Mouse (Mus musculus) gastrocnemius, adult 2 months (tissue): Measurements from ENCODE around the gene Zscan18. TPM values are rescaled to one million over a fixed set of nuclear protein-coding genes. Genes with fewer than 3 reads are reported as not detected.

Source experiments
- DNase-seq: peaks from one replicate; pipeline ENCODE4 v3.0.0; 2022
- H3K27ac ChIP-seq: fragments of 200-600 bp; 2 replicates; pipeline ENCODE4 v1.8.1; 2022; ENCODE audit warnings: mild to moderate bottlenecking
- H3K4me3 ChIP-seq: fragments of 200-600 bp; 2 replicates; pipeline ENCODE4 v1.8.1; 2022; ENCODE audit warnings: mild to moderate bottlenecking, moderate library complexity
- CTCF ChIP-seq: fragments of 200-600 bp; IDR thresholded peaks from 2 replicates; pipeline ENCODE4 v1.8.1; 2022; ENCODE audit warnings: antibody characterized with exemption, mild to moderate bottlenecking, moderate library complexity
- intact Hi-C: fragments of 180-260 bp; cut with DNase I; formaldehyde crosslinking; loops from one replicate; pipeline ENCODE4 v1.15.1; 2025
- total RNA-seq, 2 experiments: library from RNA; stranded (reverse); gene quantifications; 2 replicates each; pipeline ENCODE4 v1.2.3; 2021

The Zscan18 gene
- total RNA-seq, 2 experiments from 2014 or later, result 0.53 to 0.61 TPM

- DNase-seq, result no peak
- TF ChIP-seq CTCF, result no peak
Observed at GRCm38 (mm10) chr7:12787333-12787732, 16.1 kb downstream of the Zscan18 start.

GRCm38 (mm10) chr7:12780151-12780830, 23.1 kb downstream of the Zscan18 start:
- intact Hi-C loops, result no loop called here
- TF ChIP-seq CTCF, result no peak
- H3K4me3 ChIP-seq, result peak overlapping the region; percentile 86
- H3K27ac ChIP-seq, result peak overlapping the region; percentile 35
- DNase-seq, result peak; percentile 78

More at GRCm38 (mm10) chr7:12787333-12787732, 16.1 kb downstream of the Zscan18 start:
- Histone ChIP-seq H3K27ac (no peak overlapping the region), H3K4me3 (no peak overlapping the region)
- intact Hi-C loops, result no loop called here

GRCm38 (mm10) chr7:12779782-12780150, 23.7 kb downstream of the Zscan18 start:
- no peak for TF ChIP-seq CTCF
- no peak for DNase-seq
- peak overlapping the region; percentile 86 for H3K4me3 ChIP-seq
- intact Hi-C loops, result no loop called here
- H3K27ac ChIP-seq, result no peak overlapping the region

GRCm38 (mm10) chr7:12779141-12779540, 24.3 kb downstream of the Zscan18 start:
- intact Hi-C loops, result no loop called here
- H3K4me3 ChIP-seq, result no peak overlapping the region
- no peak for DNase-seq
- H3K27ac ChIP-seq, result no peak overlapping the region
- no peak for TF ChIP-seq CTCF

GRCm38 (mm10) chr7:12774606-12775005, 28.8 kb downstream of the Zscan18 start:
- TF ChIP-seq CTCF, result peak; percentile 30; the same call in 1 of the 2 replicates
- no peak overlapping the region for H3K27ac ChIP-seq
- no peak overlapping the region for H3K4me3 ChIP-seq
- intact Hi-C loops, result no loop called here
- DNase-seq, result peak; percentile 80

GRCm38 (mm10) chr7:12774111-12774510, 29.3 kb downstream of the Zscan18 start:
- Histone ChIP-seq H3K4me3 (no peak overlapping the region), H3K27ac (no peak overlapping the region)
- intact Hi-C loops, result no loop called here
- peak; percentile 30 for DNase-seq
- TF ChIP-seq CTCF, result no peak

- no peak for DNase-seq
- no peak for TF ChIP-seq CTCF
- Histone ChIP-seq H3K27ac (no peak overlapping the region), H3K4me3 (peak overlapping the region; percentile 48)
- intact Hi-C loops, result no loop called here
Observed at GRCm38 (mm10) chr7:12749431-12750198, 53.8 kb downstream of the Zscan18 start.

- intact Hi-C loops, result no loop called here
- no peak within 1 kb of the TSS for H3K27ac ChIP-seq
- no peak within 1 kb of the TSS for H3K4me3 ChIP-seq
- TF ChIP-seq CTCF, result no peak
- no peak for DNase-seq
Observed at GRCm38 (mm10) chr7:12734904-12735303, 68.5 kb downstream of the Zscan18 start, which contains the start of gene Vmn2r56. Gene Vmn2r56 (minus strand): TSS chr7:12735004.

Other genes starting within 250 kb of the Zscan18 start
- gene Vmn2r53, start 194.8 kb downstream of the Zscan18 start, total RNA-seq, result under 1 TPM; 0.03 TPM
- not detected for gene Vmn2r54, start 163.3 kb downstream of the Zscan18 start, total RNA-seq
- gene Vmn2r55, start 118.6 kb downstream of the Zscan18 start, total RNA-seq, result not detected
- gene Vmn2r56, start 68.6 kb downstream of the Zscan18 start, total RNA-seq, result not detected
- 1 to 10 TPM; 3.7 to 5.6 TPM for gene Zfp329, start 15.2 kb upstream of the Zscan18 start, total RNA-seq
- 10 to 100 TPM; 11.4 to 13.2 TPM for gene Zfp110, start 31.1 kb upstream of the Zscan18 start, total RNA-seq
- 1 to 10 TPM; 2.2 to 2.3 TPM for gene Zfp128, start 77.5 kb upstream of the Zscan18 start, total RNA-seq
- 1 to 10 TPM; 3.7 to 4.4 TPM for gene Zscan22, start 94.2 kb upstream of the Zscan18 start, total RNA-seq
- gene Rps5, start 118.7 kb upstream of the Zscan18 start, total RNA-seq, result 100 to 1,000 TPM; 574 to 617 TPM
- under 1 TPM; 0.31 to 0.81 TPM for gene Rnf225, start 123.8 kb upstream of the Zscan18 start, total RNA-seq
- gene Zfp324, start 162.2 kb upstream of the Zscan18 start, total RNA-seq, result 1 to 10 TPM; 1.5 to 2.0 TPM
- gene Zfp446, start 174.2 kb upstream of the Zscan18 start, total RNA-seq, result 1 to 10 TPM; 2.7 TPM
- gene Slc27a5, start 194.6 kb upstream of the Zscan18 start, total RNA-seq, result under 1 TPM in 1 of 2 experiments, not detected in 1; 0.42 TPM
- gene Trim28, start 195.5 kb upstream of the Zscan18 start, total RNA-seq, result 10 to 100 TPM; 71.3 to 71.5 TPM
- gene Zbtb45, start 206.4 kb upstream of the Zscan18 start, total RNA-seq, result 1 to 10 TPM; 3.3 to 4.4 TPM
- gene Chmp2a, start 231.2 kb upstream of the Zscan18 start, total RNA-seq, result 100 to 1,000 TPM in 1 of 2 experiments, 10 to 100 TPM in 1; 76.2 to 106 TPM
- gene Ube2m, start 234.6 kb upstream of the Zscan18 start, total RNA-seq, result 100 to 1,000 TPM; 136 to 146 TPM